Mouse (Mus musculus) heart, adult 18-20 months (tissue): ENCODE measurements around the gene Capg. TPM values are rescaled to one million over a fixed set of nuclear protein-coding genes. Genes with fewer than 3 reads are reported as not detected.

Experiments
- DNase-seq, 2 experiments: peaks; one replicate each; pipeline ENCODE4 v3.0.0; 2021 to 2022; ENCODE audit warnings: mixed read lengths in 1 of 2
- total RNA-seq, 2 experiments: library from RNA; stranded (reverse); gene quantifications; 2 replicates each; pipeline ENCODE4 v1.2.3; 2021

Capg gene
- total RNA-seq, 2 experiments from 2014 or later: 9.4 to 11.9 TPM

DNA sequence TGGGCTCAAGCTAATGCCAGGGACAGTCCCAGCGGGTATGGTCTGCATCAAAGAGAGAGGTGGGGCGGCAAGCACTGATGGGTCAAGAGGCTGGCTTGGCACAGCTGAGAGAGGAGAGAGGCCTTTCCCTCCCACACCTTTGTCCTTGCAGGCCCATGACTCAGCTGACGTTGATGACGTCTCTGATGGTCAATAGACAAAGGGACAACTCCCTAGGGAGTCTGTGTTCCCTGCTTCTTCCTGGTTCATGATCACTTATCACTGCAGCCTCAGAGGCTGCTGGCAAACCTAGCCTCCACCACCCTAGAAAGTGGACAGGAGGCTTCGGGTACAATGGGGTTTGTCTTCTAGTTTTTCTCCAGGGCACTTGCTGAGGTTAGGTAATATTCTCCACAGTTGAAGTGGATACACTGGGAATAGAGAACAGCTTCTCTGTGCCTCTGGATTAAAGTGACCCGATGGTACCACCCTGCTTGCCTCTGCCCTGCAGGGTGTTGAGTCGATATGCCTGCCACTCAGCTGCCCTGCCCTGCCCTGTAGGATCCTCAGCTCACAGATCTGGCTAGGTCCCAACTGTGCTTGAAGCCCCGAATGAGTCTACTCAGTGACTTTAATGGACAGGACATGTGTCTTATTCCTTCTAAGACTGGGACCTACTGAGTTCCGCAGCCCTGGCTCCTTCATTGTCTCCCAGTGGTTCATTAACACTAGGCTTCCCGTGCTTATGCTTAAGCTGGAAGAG, 15.6 kb upstream of the Capg start:
- peak; percentile 58 to 80 for DNase-seq

DNA sequence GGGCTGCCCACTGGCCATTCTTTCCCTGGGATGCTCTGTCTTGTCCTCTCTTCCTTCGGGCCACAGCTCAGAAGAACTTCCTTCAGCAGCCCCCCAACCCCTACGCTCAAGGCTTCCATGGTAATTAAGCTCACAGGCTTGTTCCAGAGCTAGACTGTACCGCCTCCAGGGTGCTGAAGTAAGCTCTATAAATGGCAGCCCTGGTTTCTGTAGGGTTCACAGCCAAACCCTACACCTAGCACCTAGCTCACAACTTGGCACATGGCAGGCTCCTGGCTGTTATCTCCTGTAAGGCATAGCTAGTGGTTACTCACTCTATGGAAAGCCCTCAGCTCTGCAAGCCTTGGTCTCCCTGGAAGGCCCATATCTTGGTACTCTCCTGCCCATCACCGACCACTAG, 11.6 kb upstream of the Capg start:
- no peak for DNase-seq

DNA sequence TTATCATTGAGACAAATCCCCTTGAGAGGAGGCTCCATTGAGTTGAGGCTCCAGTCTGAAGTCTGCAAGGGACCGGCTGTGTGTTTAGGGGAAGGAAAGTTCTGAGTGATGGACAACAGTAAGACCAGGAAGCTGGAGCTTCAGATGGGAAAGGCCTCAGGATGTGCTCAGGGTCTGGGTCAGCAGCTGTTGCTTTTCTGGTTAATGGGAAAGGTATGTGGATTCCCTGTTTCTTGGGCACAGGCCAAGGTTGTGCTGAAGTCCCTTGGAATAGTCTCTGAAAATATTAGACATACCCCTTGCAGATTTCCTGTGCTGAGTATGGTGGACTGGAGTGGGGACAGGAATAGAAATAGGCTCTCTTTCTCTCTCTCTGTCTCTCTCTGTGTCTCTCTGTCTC, 10.6 kb upstream of the Capg start:
- peak in 1 of 2 experiments; percentile 46 for DNase-seq

- DNase-seq: peak; percentile 62 to 83
These were observed 10.0 kb upstream of the Capg start for GRCm38 (mm10) chr6:72534035-72534809.

DNA sequence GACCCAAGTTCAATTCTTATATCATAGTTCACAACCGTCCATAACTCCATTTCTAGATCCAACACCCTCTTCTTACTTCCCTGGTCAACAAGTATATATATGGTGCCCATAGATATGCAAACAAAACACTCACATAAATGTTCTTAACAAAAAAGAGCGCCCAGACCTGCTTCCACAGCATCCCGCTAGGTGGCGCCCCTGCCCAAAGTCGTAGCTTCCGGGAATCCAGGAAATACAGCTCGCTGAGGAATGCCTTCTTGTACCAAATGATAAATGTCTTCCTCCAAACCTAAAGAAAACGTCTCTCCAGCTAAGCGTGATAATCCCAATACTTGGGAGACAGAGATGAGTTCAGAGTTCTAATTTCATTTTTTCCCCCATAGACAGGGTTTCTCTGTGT, 9.0 kb upstream of the Capg start:
- DNase-seq: peak; percentile 77 to 93

DNA sequence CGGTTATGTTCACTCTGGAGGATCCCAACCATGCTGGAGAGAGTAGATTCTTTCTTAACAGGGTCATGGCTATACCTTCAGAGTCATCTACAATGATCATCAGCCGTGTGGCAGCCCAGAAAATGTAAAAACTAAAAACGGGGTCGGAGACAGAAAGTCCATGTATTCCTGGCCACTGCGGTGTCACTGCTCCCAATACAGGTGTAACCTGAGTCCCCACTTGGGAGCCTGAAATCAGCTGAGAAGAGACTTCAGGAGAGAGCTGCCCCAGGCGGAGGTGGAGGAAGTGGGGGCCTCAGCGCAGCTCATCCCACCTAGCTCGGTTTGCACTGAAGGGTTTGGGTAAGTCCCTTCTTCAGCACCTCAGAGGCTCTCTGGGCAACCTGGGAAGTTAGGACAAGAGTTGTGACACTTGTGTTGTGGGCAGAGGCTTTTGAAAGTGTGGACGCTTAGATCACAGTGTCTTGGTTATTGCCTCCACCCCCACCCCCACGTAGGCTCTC, 6.1 kb upstream of the Capg start:
- no peak for DNase-seq

- peak; percentile 91 to 95 for DNase-seq
These were observed 5.6 kb upstream of the Capg start for GRCm38 (mm10) chr6:72538562-72539031.

DNA sequence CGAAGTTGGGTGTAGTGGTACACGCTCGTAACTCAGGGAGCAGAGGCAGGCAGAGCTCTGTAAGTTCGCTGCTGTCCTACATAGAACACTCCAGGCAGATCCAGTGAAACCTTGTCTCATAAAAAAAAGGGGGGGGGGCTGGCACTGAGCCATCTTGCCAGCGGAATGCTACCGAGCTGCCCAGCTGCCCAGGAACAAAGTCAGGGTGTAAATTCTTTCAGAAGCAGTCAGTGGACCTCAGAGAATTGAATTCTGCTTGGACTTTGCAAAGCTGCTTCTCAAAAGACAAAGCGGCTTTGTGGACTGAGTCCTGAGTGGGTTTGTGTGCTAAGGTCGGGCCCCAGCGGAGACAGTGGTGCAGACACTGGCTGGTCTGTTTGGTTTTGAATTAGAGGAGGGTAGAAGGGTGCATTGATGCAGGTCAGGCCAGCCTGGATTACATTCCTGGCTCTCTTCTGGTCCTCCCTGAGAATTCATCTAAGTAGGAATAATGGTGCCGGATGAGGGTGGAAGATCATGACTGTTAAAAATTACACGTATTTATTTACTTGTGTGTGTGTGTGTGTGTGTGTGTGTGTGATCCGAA, 833 bp upstream of the Capg start:
- no peak for DNase-seq

DNA sequence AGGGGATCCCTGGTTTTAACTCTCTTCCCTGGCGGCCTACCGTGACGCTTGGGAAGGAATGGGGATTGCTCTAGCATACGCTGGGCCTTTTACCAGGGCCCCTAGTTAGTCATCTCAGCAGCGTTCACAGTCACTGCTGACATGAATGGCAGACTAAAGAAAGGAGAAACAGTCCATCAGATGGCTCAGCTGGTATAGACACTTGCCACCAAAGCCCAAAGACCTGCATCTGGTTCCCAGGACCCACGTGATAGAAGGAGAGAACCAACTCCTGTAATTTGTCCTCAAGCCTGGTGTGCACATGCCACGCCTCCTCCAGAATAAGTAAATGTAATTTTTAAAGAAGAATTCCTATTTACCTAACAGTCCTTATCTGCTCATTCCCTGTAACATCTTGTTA, 1.2 kb downstream of the Capg start:
- DNase-seq: no peak

GRCm38 (mm10) chr6:72547121-72547520, 2.9 kb downstream of the Capg start:
- DNase-seq: no peak

DNA sequence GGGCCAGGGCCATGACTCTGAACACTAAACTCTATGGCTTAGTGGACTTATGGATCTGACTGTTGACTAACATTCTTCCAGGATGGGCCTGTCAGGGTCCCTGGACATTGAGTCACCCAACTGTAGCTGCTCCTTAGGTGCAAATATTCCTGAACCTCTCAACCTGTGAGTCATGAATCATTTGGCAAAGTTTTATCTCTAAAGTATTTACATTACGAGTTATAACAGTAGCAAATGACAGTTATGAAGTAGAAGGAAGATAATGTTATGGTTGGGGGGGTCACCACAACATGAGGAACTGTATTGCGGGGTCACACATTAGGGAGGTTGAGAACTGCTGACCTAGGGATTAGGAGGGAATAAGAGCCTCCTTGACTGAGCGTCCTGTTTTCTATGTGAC, 3.7 kb downstream of the Capg start:
- no peak for DNase-seq

GRCm38 (mm10) chr6:72549041-72549580, 4.9 kb downstream of the Capg start:
- DNase-seq: peak; percentile 71 to 78

DNA sequence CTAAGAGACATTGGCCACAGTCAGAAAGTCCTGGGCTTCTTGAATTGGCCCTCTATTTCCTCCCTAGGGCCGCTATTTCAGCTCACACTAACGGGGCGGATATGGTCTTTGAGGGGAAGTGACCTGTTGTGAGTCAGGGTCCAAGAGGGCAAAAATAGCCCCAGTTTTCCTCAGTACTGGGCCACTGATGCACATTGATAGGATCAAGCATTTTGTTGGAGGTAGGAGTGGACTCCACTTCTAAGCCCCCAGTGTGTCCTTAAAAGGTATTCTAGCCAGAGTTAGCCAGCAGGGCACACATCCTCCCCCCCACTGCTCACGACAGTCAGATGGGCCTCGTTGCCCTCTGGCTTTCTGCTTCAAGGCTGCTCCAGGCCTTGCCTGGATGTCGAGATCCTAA, 5.8 kb downstream of the Capg start:
- no peak for DNase-seq

GRCm38 (mm10) chr6:72550503-72551100, 6.4 kb downstream of the Capg start:
- DNase-seq: no peak

DNA sequence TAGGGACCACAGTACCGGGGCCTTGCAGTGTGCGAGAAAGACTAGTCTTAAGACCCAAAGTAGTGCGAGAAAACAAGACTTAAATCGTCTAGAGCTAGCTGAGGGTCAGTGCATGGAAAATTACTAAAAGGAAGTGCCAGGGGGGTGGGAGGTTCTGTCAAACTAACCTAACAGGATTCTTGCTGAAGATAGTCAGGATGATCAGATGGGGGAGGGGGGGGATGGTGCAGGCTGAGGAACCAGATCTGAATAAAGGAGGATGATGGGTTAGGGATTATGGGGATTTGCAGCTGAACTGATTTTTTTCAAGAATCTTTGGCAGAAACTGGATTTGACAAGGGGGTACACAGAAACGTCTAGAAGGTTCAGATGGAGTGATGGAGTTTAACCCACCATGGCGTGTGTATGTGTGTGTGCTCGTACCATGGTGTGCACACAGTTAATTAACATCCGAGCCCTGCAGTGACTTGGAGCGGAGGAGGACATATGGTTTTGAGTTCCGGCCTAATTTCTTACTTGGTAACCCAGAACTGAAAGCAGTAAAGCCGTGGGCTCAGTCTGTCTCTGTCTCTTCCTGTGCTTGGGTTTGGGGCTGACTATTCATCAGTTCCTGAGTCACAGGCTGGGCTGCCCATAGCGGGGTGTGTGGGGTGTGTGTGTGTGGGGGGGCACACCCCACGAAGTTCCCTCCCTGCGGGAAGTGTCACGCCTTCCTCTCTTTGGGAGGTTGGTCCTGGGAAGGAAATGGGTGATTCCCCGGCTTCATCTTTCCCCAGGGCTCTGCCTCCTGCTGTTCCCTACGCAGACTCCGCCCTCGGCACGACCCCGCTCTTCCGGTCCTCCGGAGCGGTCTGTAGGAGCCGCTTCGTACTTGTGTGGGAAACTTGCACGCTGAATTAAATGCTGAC, 8.2 kb downstream of the Capg start:
- peak; percentile 78 to 92 for DNase-seq

GRCm38 (mm10) chr6:72553079-72553412, 8.9 kb downstream of the Capg start:
- no peak for DNase-seq

DNA sequence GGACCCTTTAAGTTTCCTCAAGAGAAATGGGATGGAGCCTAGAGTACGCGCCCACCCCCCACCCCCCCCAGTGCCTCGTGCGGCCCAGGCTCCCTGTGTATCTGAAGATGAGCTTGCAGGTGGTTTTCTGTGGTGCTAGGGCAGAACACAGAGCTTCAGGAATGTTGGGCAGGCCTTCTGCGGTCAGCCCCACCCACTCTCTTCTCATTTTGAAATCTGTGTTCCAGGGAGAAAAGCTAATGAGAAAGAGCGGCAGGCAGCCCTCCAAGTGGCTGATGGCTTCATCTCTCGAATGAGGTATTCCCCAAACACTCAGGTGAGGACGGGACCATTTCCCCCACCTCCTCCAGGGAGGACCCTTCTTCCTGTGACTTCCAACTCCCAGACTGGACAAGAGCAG, 16.6 kb downstream of the Capg start:
- DNase-seq: no peak

DNA sequence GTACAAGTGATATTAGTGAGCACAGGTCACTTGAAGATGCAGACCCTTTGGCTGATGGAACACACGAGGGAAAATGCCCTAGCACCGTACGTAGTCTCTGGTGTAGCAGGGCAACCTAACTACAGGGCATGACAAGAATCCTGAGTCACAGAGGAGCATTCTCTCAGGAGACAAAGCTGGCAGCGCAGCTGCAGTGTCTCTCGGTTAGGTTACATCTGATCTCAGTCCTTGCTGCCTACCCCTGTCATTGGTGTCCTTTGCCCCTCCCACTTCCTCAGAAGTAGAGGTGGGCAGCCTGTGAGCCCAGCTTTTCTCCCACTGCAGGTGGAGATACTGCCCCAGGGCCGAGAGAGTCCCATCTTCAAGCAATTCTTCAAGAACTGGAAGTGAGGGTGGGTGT, 18.3 kb downstream of the Capg start:
- no peak for DNase-seq

DNA sequence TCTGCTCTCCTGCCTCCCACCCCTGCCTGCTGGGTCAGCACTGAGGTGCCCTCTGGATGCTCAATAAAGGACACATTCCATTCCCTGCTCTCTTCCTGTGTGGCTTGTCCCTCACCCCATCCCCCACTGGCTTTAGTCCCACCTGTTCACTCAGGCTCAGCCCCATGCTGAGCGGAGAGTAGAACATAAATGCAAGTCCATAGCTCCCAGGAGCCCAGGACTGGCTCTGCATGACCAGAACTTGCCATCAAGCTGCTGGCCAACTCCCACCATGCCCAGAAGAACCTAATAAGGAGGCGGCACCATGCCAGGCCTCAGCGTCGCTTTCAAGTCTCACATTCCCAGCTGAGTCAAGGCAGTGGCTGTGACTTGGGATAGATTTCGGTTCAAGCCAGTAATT, 18.7 kb downstream of the Capg start:
- no peak for DNase-seq

GRCm38 (mm10) chr6:72565506-72565905, 21.3 kb downstream of the Capg start:
- no peak for DNase-seq

DNA sequence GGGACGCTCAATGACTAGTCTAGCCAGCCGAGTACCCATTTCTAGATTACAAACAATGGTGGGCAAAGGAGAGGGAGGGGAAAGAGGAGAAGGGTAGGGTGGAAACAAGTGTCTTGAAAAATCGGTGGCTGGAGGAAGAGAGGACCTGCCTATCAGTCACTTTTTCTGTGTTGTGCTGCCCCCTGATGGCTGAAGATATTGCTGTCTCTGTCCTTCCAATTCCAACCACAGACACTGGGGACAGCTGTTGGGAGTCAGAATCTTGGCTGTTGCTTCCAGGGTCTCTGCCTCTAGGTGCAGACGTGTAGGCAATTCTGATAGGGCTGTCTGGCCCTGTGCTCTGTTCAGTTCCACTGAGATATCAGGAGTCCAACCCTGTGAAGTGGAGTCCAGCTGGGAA, 21.9 kb downstream of the Capg start:
- peak; percentile 88 to 97 for DNase-seq
